Mouse (Mus musculus) right cerebral cortex, postnatal 10 days (tissue): ENCODE measurements around the gene Sppl2b.

Experiments
- DNase-seq, 2 experiments: peaks; one replicate each; pipeline ENCODE4 v3.0.0; 2021; ENCODE audit warnings: low spot score in 2 of 2

Sppl2b gene

DNA sequence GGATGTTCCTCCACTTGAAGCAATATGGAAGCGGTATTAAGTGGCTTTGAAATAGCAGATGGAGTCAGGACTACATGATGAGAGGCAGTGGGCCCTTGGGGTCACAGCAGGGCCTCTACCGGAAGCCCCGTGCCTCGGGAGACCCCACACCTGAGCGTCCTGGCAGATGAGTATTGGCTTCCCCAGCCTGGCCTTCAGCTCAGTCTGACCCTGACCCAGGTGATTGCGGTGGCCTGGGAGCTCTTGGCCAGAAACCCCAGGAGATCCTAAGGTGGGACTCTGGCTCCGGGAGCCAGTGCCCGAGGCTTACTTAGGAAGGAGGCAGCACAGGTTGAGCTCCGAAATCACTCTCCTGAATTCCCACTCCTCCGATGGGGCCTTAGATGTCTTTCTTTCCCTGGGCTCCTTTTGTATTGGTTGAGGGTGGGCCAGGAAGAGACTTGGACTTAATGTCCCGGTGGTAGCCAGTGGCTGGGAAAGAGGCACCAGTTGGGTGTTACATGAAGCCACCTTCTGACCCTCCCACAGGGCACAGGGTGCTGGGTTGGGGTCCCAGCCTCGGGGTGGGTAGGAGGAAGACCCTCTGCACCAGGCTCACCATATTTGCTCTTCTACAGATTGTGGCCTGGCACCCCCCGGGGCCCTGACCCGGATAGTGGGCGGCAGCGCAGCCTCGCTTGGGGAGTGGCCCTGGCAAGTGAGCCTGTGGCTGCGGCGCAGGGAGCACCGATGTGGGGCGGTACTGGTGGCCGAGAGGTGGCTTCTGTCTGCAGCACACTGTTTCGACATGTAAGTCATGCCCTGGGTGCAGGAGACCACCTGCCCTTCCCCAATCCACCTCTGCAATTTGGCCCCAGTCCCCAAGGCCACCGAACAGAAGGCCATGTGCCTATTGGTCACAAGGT, 41.8 kb downstream of the Sppl2b start:
- DNase-seq = no peak

DNA sequence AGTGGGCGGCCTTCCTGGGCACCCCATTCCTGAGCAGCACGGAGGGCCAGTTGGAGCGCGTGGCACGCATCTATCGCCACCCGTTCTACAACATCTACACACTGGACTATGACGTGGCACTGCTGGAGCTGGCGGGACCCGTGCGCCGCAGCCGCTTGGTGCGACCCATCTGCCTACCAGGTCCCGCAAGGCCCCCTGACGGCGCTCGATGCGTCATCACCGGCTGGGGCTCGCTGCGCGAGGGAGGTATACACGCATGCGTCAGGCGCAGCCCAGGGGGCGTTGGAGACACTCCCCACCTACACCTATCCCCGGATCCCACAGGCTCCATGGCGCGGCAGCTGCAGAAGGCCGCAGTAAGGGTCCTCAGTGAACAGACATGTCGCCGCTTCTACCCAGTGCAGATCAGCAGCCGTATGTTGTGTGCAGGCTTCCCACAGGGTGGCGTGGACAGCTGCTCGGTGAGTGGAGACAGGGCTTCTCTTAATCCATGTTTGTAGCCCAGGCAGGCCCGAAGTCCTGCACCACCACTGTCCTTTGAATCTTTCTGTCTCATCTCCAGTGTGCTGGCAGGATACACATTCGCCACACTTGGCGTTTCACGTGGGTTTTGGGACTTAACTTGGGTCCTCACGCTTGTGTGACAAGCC, 42.9 kb downstream of the Sppl2b start:
- peak; percentile 72 to 80 for DNase-seq

DNA sequence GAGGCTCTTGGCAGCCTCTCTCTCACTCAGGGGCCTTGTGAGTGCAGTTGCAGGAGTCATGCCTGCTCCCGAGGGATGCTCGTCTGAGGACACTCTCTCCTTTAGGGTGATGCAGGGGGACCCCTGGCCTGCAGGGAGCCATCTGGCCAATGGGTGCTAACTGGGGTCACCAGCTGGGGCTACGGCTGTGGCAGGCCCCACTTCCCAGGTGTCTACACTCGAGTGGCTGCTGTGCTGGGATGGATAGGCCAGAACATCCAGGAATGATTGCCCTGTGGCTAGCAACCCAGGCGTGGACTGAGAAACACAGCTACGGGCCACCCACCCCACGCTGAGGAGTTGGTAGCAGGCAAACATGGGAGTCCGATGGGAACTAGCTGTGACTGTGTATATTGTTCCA, 44.0 kb downstream of the Sppl2b start:
- no peak for DNase-seq

DNA sequence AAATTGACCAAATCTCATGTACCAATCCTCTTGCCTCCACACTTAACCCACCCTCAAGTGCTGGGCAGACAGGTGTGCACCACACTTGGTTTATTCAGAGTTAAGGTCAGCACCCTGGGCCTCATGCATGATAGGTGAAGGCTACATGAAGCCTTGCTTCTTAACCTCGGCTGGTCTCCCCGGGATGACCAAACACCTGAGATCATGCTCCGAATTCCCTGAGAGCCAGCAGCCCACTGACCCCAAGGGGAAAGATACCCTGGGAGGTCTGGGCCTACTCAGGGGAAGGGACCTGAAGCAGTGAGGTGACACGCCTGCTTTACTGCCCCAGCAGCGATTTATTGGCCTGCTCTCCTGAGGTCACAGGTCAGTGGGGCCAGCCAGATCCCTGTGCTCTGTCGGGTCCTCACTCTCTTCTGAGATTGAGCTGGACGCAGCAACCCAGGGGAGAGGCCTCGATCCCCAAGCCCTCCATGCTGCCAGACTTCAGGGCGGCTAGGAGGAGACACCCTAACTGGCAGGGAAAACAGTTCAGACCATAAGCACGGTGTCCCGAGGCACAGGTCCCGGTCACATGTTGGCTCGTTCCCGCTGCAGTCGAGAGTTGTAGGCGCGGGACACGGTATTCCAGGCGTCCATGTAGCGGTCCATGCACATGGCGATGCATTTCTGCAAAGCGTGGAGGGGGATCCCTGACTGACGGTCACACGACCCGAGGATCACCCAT, 44.7 kb downstream of the Sppl2b start:
- DNase-seq = no peak

DNA sequence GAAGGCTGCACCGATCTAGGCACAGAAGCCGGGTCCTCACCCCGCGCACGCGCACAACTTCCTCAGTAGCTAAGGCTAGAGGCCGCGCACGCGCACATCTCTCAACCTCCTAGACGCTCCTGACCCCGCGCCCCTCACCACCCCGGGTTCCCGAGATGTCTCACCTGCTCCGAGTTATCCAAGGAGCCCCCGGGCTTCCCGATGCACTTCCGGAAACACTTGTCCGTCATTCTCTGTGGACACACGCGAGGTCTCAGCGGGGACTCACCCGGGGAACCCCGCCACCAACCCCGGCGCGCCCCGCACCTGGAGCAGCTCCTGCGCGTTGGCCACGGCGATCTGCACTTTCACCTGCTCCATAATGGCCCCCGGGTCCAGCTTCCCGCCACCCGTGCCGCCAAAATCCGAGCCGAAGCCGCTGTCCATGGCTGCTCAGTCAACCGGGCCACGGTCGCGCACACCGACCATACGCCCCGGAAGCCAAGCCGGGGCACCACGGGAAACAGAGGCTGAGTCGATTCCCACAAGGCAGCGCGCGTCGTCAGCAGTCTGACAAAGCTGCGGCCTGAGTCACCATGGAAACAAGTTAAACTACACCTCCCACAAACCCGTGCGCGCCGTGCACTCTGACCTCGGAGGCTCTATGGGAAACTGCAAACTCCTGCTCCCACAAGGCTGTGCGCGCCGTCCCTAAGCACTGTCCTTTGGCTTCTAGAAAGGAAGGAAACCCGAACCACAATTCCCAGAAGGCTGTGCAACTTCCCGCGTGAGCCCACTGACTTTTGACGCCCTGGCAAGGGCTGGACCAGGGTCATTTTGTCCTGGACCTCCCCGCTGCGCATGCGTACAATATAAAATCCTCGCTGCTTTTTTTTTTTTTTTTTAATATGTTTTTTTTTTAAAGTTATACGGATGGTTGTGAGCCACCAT, 45.5 kb downstream of the Sppl2b start, which contains the start of gene Timm13:
Timm13 (minus strand) TSS at position 652 of the 930 bp plus-strand sequence.
- peak; percentile 100 for DNase-seq

DNA sequence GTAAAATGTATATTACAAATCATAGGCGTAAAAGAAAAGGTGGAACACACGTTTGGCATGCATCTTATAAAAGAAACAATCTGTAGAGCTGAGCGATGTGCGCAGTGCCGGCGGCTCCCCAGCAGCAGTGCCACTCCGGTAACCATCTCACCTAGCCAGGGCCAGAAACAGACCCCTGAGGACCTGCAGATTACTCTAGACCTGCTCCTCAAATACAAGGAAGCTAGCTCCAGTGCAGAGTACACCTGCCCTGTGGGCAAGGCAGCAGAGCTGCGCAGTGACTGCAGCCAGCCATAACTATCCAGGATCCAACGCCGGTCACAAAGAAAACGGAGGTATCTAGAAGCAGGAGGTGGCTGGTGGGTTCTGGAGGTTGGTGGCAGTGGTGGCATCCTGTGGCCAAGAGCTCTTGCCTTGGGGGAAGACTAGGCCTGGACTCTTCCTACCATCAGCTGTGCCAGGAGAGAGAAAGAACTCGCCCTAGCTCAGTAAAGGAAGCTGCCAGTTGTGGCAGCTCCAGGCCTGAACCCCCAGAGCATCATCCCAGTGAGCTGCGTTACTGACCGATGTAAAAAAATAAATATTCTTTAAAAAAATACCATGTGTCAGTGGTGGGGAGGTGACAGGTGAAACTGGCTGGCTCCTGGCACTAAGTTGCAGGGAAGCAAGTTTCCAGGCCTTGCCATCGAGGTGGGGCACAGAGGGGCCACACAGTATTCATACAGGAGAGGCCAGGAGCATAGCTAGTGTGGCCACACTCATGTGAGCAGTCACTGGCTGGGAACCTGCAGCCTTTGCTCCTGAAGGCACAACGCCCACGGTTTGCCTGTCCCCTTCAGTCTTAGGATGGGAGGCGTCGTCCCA, 46.6 kb downstream of the Sppl2b start:
- no peak for DNase-seq

DNA sequence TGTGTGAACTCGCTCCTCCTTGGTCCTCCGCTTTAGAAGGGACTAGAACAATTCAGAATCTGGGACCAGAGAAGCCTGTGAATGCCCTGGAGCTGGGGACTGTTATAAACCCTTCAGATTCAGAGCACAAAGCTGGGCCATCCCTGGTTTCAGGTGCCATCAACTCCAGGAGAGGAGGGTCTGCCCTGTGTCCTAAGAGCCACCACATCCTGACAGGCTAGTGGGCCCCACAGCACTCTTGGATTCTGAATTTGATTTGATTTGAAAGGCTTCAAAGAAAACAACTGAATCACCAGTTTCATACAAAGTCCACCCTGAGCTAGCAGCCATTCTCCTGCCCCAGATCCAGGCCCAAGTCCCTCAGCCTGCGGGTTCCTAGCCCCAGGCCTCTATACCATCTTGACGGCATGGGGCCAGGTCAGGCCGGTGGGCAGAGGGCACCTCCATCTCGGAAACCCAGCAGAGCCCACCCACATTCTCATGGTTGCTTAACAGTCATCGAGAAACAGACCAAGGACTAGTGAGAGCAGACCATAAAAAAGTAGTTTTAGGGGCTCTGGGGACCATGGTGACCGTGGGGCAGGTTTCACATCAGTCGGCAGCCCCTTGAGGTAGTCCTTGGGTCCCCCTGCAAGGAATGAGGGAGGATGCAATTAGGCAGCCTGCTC, 47.3 kb downstream of the Sppl2b start:
- DNase-seq = no peak

DNA sequence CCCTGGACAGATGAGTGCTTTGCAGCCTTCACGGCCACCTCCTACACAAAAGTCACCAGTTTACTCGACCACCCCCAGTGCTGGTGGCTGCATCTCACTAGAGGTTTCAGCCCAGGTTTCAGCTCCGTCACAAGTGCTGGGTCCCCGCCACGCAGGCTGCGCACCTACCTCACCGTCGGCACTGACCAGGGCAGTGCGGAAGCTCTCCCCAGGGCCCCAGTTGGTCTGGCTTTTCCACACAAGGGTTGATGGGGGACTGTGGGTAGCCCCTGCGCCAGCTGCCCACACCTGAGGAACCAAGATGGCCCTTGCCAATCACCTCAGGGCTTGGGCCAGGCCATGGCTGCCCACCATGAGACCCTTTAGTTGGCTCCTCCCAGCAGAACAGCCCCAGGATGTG, 48.2 kb downstream of the Sppl2b start:
- no peak for DNase-seq

DNA sequence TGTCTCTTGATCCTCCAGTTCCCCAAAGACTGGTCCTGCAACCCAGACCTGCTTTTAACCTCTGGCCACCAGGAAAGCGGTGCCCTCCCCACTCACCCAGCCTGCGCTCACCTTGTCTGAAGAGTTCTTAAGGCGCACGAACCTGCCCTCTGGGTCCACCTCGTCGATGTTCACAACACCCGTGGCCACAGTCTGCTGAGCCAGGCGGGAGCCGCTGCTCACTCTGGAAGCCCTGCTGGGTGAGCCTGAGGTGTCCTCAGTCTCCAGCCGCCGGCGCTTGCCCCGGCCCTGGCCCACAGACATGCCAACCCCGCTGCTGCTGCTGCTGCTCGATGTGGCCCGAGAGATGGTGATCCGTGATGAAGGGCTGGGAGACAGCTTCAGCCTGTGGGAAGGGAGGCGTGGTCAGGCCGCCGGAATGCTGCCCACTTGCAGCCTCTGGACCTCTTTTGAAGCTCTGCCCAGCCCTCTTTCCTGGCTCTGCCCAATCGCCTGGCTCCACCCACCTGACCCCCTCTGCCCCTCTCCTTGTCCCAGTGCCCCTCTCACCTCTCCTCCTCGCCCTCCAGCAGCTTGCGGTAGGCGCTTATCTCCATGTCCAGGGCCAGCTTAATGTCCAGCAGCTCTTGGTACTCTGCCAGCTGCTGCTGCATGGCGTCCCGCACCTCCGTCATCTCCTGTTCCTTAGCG, 49.1 kb downstream of the Sppl2b start:
- DNase-seq = no peak

DNA sequence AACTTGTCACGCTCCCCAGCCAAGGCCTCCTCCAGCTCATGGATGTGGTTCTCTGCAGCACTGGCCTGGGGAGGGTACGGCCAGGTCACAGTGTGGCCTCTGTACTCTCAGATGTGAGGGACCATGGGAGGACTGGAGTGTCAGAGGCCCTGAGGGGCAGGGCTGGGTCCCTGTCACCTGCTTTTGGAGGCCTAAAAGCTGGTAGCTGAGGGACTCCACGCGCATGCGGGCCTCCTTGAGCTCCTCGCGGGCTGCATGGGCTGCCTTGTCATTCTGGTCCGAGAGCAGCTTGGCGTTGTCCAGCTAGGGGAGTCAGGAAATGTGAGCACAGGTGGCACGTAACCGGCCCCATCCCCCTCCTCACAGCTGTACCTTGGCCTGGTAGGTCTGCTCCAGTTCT, 49.6 kb downstream of the Sppl2b start:
- no peak for DNase-seq

DNA sequence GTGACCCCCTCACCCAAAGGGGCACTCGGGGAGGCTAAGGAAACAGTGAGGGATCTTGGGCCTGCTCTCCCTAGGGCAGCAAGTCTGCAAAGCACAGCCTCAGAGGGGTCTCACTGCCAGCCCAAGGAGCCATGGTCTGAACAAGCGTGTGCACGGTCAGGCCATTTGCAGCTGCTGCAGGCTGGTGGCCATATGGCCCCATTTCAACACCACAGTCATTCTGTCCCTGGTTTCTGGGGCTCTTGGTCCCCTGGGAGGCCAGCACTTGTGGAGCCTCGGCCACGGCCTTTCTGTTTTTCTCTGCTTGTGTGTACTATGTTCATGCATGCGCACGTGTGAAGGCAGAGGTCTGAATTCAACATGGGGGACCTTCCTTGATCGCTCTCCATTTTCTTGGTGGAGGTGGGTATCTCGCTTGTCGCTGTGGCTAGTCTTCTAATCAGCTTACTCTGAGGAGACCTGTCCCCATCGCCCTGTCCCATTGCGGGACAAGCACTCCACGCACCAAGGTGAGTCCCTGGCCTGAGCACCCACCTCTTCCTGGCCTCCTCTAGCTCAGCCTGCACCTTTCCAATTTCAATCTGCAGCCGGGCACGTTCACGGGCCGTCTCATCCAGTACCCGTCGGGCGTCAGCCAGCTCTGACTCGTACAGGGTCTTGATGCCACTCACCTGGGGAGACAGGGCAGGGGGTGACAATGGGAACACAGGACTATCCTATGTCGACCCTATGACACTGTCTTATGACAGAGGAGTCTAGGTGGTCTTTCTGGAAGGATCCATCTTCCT, 54.5 kb downstream of the Sppl2b start:
- DNase-seq = no peak

DNA sequence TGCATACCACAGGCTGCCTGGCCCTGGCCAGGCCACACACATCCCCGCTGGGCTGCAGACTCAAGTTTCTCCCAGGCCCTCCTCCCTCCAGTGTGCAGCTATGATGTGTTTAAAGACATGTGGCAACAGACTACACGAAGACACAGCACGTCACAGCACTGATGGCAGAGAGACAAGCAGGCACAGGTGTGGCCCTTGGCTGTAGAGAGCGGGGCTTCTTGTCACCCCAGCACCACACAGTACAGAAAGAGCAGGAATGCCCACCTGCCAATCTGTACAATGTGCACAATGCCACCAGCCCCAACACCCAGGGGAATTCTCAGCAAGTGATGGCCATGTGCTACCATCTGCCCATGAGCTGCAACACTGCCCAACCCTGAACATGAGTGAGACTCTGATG, 56.3 kb downstream of the Sppl2b start:
- no peak for DNase-seq

DNA sequence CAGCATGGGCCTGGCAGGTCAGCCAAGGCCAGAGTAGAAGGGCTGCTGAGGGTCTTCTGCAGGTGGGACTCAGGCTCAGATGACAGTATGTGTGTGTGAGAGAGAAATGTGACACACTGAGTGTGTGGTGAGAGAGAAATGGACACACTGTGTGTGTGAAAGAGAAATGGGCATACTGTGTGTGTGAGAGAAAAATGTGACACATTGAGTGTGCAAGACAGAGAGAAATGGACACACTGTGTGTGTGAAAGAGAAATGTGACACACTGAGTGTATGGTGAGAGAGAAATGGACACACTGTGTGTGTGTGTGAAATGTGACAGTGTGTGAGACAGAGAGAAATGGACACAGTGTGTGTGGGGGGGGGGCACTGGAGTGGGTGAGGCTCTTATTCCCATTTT, 56.8 kb downstream of the Sppl2b start:
- no peak for DNase-seq

DNA sequence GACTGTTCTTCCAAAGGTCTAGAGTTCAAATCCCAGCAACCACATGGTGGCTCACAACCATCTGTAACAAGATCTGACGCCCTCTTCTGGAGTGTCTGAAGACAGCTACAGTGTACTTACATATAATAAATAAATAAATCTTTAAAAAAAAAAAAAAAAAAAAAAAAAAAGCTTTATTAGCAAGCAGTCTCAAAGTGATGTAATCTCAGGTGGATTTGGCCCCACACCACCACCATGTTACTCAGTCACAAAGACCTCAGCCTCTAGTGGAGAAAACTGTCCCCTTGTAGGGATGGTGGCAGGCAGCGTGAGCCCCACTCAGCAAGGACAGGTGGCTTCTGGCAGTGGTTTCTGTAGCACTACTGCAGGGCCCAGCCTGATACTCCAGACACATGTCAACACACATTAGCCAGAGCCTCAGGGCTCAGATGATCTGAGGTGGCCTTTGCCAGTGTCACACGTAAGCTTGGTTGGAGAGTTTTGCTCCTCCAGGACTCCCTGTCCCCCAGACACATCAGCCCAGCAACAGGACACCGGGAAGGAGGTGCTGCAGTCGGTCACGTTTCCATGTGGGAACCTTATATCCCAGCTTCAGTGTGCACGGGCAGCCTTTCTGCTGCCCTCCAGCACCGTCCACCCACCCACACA, 58.4 kb downstream of the Sppl2b start:
- DNase-seq = no peak

DNA sequence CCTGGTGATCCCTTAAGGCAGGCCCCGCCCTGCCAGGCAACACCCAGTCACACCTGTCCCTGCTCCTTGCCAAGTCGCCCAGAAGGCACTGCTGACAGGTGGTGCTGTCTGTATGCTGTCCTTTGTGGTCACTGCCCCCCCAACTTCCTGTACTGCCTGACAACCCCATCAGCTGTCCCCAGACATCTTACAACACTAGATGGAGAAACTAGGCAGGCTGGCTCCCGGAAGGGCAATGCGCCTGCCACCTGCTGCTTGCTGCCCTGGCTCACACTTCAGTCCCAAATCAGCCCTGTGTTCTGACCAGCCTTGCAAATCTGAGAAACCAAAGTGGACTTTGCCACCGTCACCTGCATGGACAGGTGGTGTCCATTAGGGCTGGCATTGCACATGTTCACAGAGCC, 59.2 kb downstream of the Sppl2b start:
- DNase-seq = no peak

DNA sequence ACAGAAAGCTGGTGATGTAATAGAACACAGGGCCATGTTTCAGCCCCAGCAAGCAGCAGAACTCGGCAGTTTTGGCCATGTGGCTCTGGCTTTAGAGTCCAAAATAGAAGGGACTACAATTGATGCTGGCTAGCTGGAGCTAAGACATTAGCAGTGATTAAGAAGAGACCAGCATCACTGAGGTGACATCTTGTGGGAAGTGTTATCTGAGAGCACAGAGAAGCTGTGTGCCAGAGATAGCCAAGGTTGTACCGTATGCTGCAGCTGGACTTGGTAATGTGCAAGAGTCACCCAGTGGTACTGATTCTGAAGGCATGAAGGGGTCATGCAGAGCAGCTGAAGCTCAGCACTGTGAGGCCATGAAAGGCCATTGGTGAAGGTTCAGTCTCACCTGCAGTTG, 60.2 kb downstream of the Sppl2b start:
- DNase-seq = no peak

DNA sequence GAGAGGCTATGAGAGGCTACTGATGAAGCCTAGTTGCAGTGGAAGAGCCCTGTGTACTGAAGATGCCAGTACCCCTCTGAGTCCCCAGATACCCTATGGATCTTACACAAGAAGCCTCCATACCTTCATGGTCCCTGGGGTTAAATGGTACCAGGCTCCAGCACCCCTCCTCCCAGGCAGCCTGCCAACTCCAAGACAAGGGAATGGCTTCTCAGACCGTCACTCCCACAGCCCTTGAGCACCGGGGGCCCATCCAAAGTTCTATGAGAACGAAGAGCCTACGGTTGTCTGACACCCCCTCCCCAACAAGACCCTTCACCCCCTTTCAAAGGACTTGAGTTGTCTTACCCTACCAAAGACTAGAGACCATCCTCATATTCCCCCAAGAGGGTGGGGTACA, 60.7 kb downstream of the Sppl2b start:
- DNase-seq = no peak

DNA sequence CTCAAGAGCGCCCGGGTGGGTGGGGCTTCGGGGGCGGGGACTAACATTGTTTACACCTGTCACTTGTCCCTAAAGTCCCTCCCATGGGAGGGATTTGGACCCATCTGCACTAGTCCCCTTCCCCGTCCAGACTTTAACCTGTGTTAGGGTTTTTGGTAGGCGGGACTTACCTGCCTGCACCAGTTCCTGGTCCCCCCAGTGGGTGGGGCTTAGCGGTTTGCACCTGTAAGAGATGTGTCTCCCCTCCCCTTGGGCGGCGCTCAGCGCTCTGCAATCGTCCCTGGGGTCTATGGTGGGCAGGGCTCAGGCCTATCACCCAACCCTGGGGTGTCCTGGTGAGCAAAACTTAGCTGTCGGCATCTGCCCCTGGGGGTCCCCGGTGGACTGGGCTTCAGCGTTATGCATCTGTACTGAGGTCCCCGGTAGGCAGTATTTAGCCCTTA, 62.3 kb downstream of the Sppl2b start:
- no peak for DNase-seq
